Mouse (Mus musculus): ENCODE data around the gene Gpsm3. TPM values are rescaled to one million over a fixed set of nuclear protein-coding genes. Genes with fewer than 3 reads are reported as not detected.

Gene Gpsm3
- polyA plus RNA-seq, 1 experiment from 2014 or later: 7.8 TPM

GRCm38 (mm10) chr17:34561200-34561599 is 28.4 kb upstream of the Gpsm3 start:
- no peaks in the 10 kb centered on the region for H3K9me3 ChIP-seq (ENCODE audit: control insufficient read depth, low read length)
- no peak overlapping the region for H3K4me3 ChIP-seq (ENCODE audit: low read depth, low read length)
- H3K4me1 ChIP-seq (replicated peaks; ENCODE audit: control insufficient read depth, insufficient read depth): peaks cover 3% of the 10 kb centered on the region; the same call in 1 of the 2 replicates
- no peak overlapping the region for H3K4me2 ChIP-seq (replicated peaks; ENCODE audit: low read depth)
- DNase-seq (ENCODE audit: low spot score) (no peak), ATAC-seq (ENCODE audit: low FRiP score, low TSS enrichment) (no peak; the same call in 1 of the 2 replicates)
- 53% methylated on average over 8 of the region's 8 CpGs for WGBS
- no peak overlapping the region for H3K9ac ChIP-seq (ENCODE audit: low read length)
- no peak for TF ChIP-seq EP300 (optimal IDR thresholded peaks at IDR 0.05)
- no peak for TF ChIP-seq CTCF (IDR thresholded peaks at IDR 0.05; ENCODE audit: low read depth)
- no peaks in the 10 kb centered on the region for H3K27me3 ChIP-seq (ENCODE audit: control insufficient read depth, insufficient read depth, low read length)
- no peaks in the 10 kb centered on the region for H3K36me3 ChIP-seq (ENCODE audit: control insufficient read depth, insufficient read depth, low read length)
- H3K27ac ChIP-seq (replicated peaks): peak overlapping the region; percentile 13; the same call in 1 of the 2 replicates

GRCm38 (mm10) chr17:34562595-34562994 is 27.0 kb upstream of the Gpsm3 start:
- ATAC-seq (ENCODE audit: low FRiP score, low TSS enrichment): no peak
- WGBS: 60% methylated on average over 3 of the region's 3 CpGs
- Histone ChIP-seq H3K4me3 (ENCODE audit: low read depth, low read length) (no peak overlapping the region), H3K27ac (replicated peaks) (no peak overlapping the region), H3K4me2 (replicated peaks; ENCODE audit: low read depth) (no peak overlapping the region), H3K36me3 (ENCODE audit: control insufficient read depth, insufficient read depth, low read length) (no peaks in the 10 kb centered on the region), H3K27me3 (ENCODE audit: control insufficient read depth, insufficient read depth, low read length) (no peaks in the 10 kb centered on the region), H3K4me1 (replicated peaks; ENCODE audit: control insufficient read depth, insufficient read depth) (peaks cover 3% of the 10 kb centered on the region; the same call in 1 of the 2 replicates), H3K9ac (ENCODE audit: low read length) (no peak overlapping the region), H3K9me3 (ENCODE audit: control insufficient read depth, low read length) (no peaks in the 10 kb centered on the region)
- no peak for DNase-seq (ENCODE audit: low spot score)
- TF ChIP-seq EP300 (optimal IDR thresholded peaks at IDR 0.05): no peak
- TF ChIP-seq CTCF (IDR thresholded peaks at IDR 0.05; ENCODE audit: low read depth): no peak

GRCm38 (mm10) chr17:34563354-34563753 is 26.3 kb upstream of the Gpsm3 start:
- Histone ChIP-seq H3K36me3 (ENCODE audit: control insufficient read depth, insufficient read depth, low read length) (no peaks in the 10 kb centered on the region), H3K4me3 (ENCODE audit: low read depth, low read length) (no peak overlapping the region), H3K9me3 (ENCODE audit: control insufficient read depth, low read length) (no peaks in the 10 kb centered on the region), H3K4me1 (replicated peaks; ENCODE audit: control insufficient read depth, insufficient read depth) (peaks cover 3% of the 10 kb centered on the region; the same call in 1 of the 2 replicates), H3K9ac (ENCODE audit: low read length) (no peak overlapping the region), H3K27ac (replicated peaks) (no peak overlapping the region), H3K4me2 (replicated peaks; ENCODE audit: low read depth) (no peak overlapping the region), H3K27me3 (ENCODE audit: control insufficient read depth, insufficient read depth, low read length) (no peaks in the 10 kb centered on the region)
- DNase-seq (ENCODE audit: low spot score) (no peak), ATAC-seq (ENCODE audit: low FRiP score, low TSS enrichment) (no peak)
- 72% methylated on average over 11 of the region's 11 CpGs for WGBS
- TF ChIP-seq EP300 (optimal IDR thresholded peaks at IDR 0.05) (no peak), CTCF (IDR thresholded peaks at IDR 0.05; ENCODE audit: low read depth) (no peak)

- 17% methylated on average over 6 of the region's 6 CpGs for WGBS
- H3K4me1 ChIP-seq (replicated peaks; ENCODE audit: control insufficient read depth, insufficient read depth): peaks cover 3% of the 10 kb centered on the region; the same call in 1 of the 2 replicates
Observed at GRCm38 (mm10) chr17:34564003-34564421, 25.6 kb upstream of the Gpsm3 start, which contains the start of gene Notch4. Notch4 (plus strand) TSS chr17:34564268.

GRCm38 (mm10) chr17:34564796-34565195 is 24.8 kb upstream of the Gpsm3 start:
- Histone ChIP-seq H3K4me3 (ENCODE audit: low read depth, low read length) (peak overlapping the region; percentile 8; the same call in 1 of the 2 replicates), H3K36me3 (ENCODE audit: control insufficient read depth, insufficient read depth, low read length) (no peaks in the 10 kb centered on the region), H3K4me1 (replicated peaks; ENCODE audit: control insufficient read depth, insufficient read depth) (peaks cover 3% of the 10 kb centered on the region; the same call in 1 of the 2 replicates), H3K27me3 (ENCODE audit: control insufficient read depth, insufficient read depth, low read length) (no peaks in the 10 kb centered on the region), H3K9me3 (ENCODE audit: control insufficient read depth, low read length) (no peaks in the 10 kb centered on the region), H3K27ac (replicated peaks) (peak overlapping the region; percentile 76), H3K4me2 (replicated peaks; ENCODE audit: low read depth) (peak overlapping the region; percentile 34), H3K9ac (ENCODE audit: low read length) (peak overlapping the region; percentile 41; the same call in 1 of the 2 replicates)
- DNase-seq (ENCODE audit: low spot score) (no peak), ATAC-seq (ENCODE audit: low FRiP score, low TSS enrichment) (no peak; the same call in 1 of the 2 replicates)
- 37% methylated on average over 3 of the region's 3 CpGs for WGBS
- TF ChIP-seq EP300 (optimal IDR thresholded peaks at IDR 0.05): no peak
- TF ChIP-seq CTCF (IDR thresholded peaks at IDR 0.05; ENCODE audit: low read depth): no peak

More at GRCm38 (mm10) chr17:34564003-34564421, 25.6 kb upstream of the Gpsm3 start, which contains the start of gene Notch4:
- Histone ChIP-seq H3K9ac (ENCODE audit: low read length) (peak within 1 kb of the TSS; percentile 41; the same call in 1 of the 2 replicates), H3K27ac (replicated peaks) (peak within 1 kb of the TSS; percentile 76), H3K27me3 (ENCODE audit: control insufficient read depth, insufficient read depth, low read length) (no peaks in the 10 kb centered on the region), H3K4me3 (ENCODE audit: low read depth, low read length) (peak within 1 kb of the TSS; percentile 8; the same call in 1 of the 2 replicates), H3K9me3 (ENCODE audit: control insufficient read depth, low read length) (no peaks in the 10 kb centered on the region), H3K36me3 (ENCODE audit: control insufficient read depth, insufficient read depth, low read length) (no peaks in the 10 kb centered on the region), H3K4me2 (replicated peaks; ENCODE audit: low read depth) (peak within 1 kb of the TSS; percentile 34)
- ATAC-seq (ENCODE audit: low FRiP score, low TSS enrichment) (peak; percentile 63), DNase-seq (ENCODE audit: low spot score) (peak; percentile 52)
- TF ChIP-seq CTCF (IDR thresholded peaks at IDR 0.05; ENCODE audit: low read depth) (no peak; the same call in 1 of the 2 replicates), EP300 (optimal IDR thresholded peaks at IDR 0.05) (no peak)

- Histone ChIP-seq H3K4me1 (replicated peaks; ENCODE audit: control insufficient read depth, insufficient read depth) (peaks cover 3% of the 10 kb centered on the region; the same call in 1 of the 2 replicates), H3K36me3 (ENCODE audit: control insufficient read depth, insufficient read depth, low read length) (no peaks in the 10 kb centered on the region), H3K4me2 (replicated peaks; ENCODE audit: low read depth) (no peak overlapping the region), H3K27ac (replicated peaks) (no peak overlapping the region), H3K9me3 (ENCODE audit: control insufficient read depth, low read length) (no peaks in the 10 kb centered on the region), H3K4me3 (ENCODE audit: low read depth, low read length) (no peak overlapping the region), H3K27me3 (ENCODE audit: control insufficient read depth, insufficient read depth, low read length) (no peaks in the 10 kb centered on the region), H3K9ac (ENCODE audit: low read length) (no peak overlapping the region)
- no peak for ATAC-seq (ENCODE audit: low FRiP score, low TSS enrichment)
- TF ChIP-seq EP300 (optimal IDR thresholded peaks at IDR 0.05) (no peak), CTCF (IDR thresholded peaks at IDR 0.05; ENCODE audit: low read depth) (no peak)
- no peak for DNase-seq (ENCODE audit: low spot score)
- WGBS: 67% methylated on average over 9 of the region's 9 CpGs
Observed at GRCm38 (mm10) chr17:34567311-34567710, 22.3 kb upstream of the Gpsm3 start.

All from stomach, postnatal 0 days (tissue).